In the genomic region with DNA sequence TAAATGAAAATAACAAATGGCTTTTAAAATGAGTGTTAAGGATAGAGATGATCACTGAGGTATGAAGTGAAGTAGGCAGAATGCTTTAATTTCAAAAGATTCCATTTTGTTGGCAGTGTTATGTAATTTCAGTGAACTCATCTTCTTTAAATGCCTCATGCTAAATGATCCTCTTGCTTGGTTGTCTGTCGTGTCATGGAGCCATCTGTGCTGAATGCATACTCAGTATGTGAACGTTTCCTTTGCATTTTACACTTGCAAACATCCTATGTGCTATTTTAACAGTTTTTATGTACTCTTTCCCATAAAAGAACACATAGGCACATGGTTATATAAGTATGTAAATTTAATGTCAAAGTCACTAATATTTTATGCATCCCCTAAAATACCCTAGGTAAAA, we compare ENCODE assay signal across 28 mouse cellular contexts.
DNase-seq lines count a peak whose midpoint lies in the region; ATAC-seq and TF ChIP-seq lines count a peak whose summit lies in the region.
"Had no signal": no experiment of that assay in that cellular context is flagged by ENCODE, and none has a peak within 500 bp of the region (broad histone marks: within the 10 kb centered on the region; RNA-seq: fewer than 3 reads in every experiment).

No protein-coding gene starts in this region.

- intact Hi-C loops in left cerebral cortex, adult 2 months (cut with DNase I) = no loop called here

- H3K36me3 ChIP-seq in liver, postnatal 0 days (replicated peaks; ENCODE audit: insufficient read depth, low read length) = no peaks in the 10 kb centered on the region
- H3K36me3 ChIP-seq: embryonic facial prominence, embryonic 10.5 days; G1E; heart, embryonic 12.5 days; kidney, embryonic 15.5 days; midbrain, embryonic 10.5 days had no signal

- DNase-seq in frontal cortex, postnatal 25 days (ENCODE audit: low spot score in 2 of 2) = no peak
- peak; percentile 13 to 23 for DNase-seq in right cerebral cortex, adult 2 months (ENCODE audit: low spot score in 2 of 2)
- no peak for DNase-seq in right cerebral cortex, postnatal 25 days
- DNase-seq in left cerebral cortex, adult 2 months (ENCODE audit: extremely low spot score in 1 of 2, low spot score in 2 of 2) = no peak
- no peak for DNase-seq in kidney, adult 18-20 months
- no peak for DNase-seq in liver, postnatal 0 days
- DNase-seq: adrenal gland, postnatal 36 days; B cell, adult 2 months; cerebellum, adult 11-12 months; cerebellum, postnatal 10 days; gastrocnemius, postnatal 25 days; heart, adult 18-20 months; heart, postnatal 14 days; kidney, postnatal 36 days; lung, postnatal 10 days; thymus, postnatal 25 days had no signal

- H3K27ac ChIP-seq in left cerebral cortex, adult 2 months = peak overlapping the region; percentile 37; the same call in 1 of the 2 replicates
- H3K27ac ChIP-seq in liver, postnatal 0 days (ENCODE audit: low read depth) = no peak overlapping the region
- H3K27ac ChIP-seq: embryonic facial prominence, embryonic 10.5 days; hindbrain, postnatal 0 days; kidney, embryonic 15.5 days; midbrain, embryonic 10.5 days had no signal

- TF ChIP-seq CTCF in left cerebral cortex, adult 2 months (IDR thresholded peaks at IDR 0.05) = no peak
- TF ChIP-seq CTCF in liver, postnatal 0 days (IDR thresholded peaks at IDR 0.05; ENCODE audit: low read depth) = no peak

- peak; percentile 98 for ATAC-seq in frontal cortex, adult (ENCODE audit: low TSS enrichment)
- ATAC-seq in liver, postnatal 0 days = no peak
- ATAC-seq: hindbrain, postnatal 0 days; intestine, embryonic 16.5 days; midbrain, embryonic 16.5 days; Patski had no signal

- no peak for TF ChIP-seq EP300 in liver, postnatal 0 days (IDR thresholded peaks at IDR 0.05; ENCODE audit: low read depth)

- no peaks in the 10 kb centered on the region for H3K4me1 ChIP-seq in liver, postnatal 0 days (ENCODE audit: insufficient read depth)
- H3K4me1 ChIP-seq: embryonic facial prominence, embryonic 10.5 days; heart, embryonic 12.5 days; kidney, embryonic 15.5 days; midbrain, embryonic 10.5 days had no signal

- no peaks in the 10 kb centered on the region for H3K9me3 ChIP-seq in liver, postnatal 0 days (ENCODE audit: low read length)
- H3K9me3 ChIP-seq: embryonic facial prominence, embryonic 10.5 days; G1E; heart, embryonic 12.5 days; kidney, embryonic 15.5 days; midbrain, embryonic 10.5 days had no signal

- no peak overlapping the region for H3K9ac ChIP-seq in liver, postnatal 0 days (replicated peaks)
- H3K9ac ChIP-seq: heart, embryonic 12.5 days; kidney, embryonic 15.5 days had no signal

- no peak overlapping the region for H3K4me3 ChIP-seq in left cerebral cortex, adult 2 months
- no peak overlapping the region for H3K4me3 ChIP-seq in liver, postnatal 0 days (ENCODE audit: low read depth, low read length)
- H3K4me3 ChIP-seq: embryonic facial prominence, embryonic 10.5 days; heart, embryonic 12.5 days; kidney, embryonic 15.5 days; midbrain, embryonic 10.5 days; myocyte had no signal

- WGBS in liver, postnatal 0 days (ENCODE audit: insufficient replicate concordance) = 60% methylated on average over 2 of the region's 2 CpGs

- no peak overlapping the region for H3K4me2 ChIP-seq in liver, postnatal 0 days (ENCODE audit: low read depth, low read length)
- H3K4me2 ChIP-seq: heart, embryonic 12.5 days; kidney, embryonic 15.5 days had no signal

- H3K27me3 ChIP-seq in liver, postnatal 0 days (ENCODE audit: insufficient read depth, low read length) = no peaks in the 10 kb centered on the region
- H3K27me3 ChIP-seq: CH12.LX; heart, embryonic 12.5 days; kidney, embryonic 15.5 days; Patski had no signal

Comparison
In these comparisons a context has a peak if more than half of its experiments do, and no peak if none do; other contexts are left out.
1. DNase-seq: peak in right cerebral cortex, adult 2 months (2 of 2); none in frontal cortex, postnatal 25 days (0 of 2), right cerebral cortex, postnatal 25 days (single experiment), left cerebral cortex, adult 2 months (0 of 2), kidney, adult 18-20 months (single experiment) and liver, postnatal 0 days (single experiment).